Mouse (Mus musculus) bone marrow macrophage, adult 2 months (primary cell): ENCODE data around the gene Mbd4. TPM values are rescaled to one million over a fixed set of nuclear protein-coding genes. Genes with fewer than 3 reads are reported as not detected.

Experiments used
- H3K27ac ChIP-seq: 2 replicates; pipeline ENCODE4 v1.5.1; 2012; ENCODE audit warnings: low read depth, low read length; ENCODE audit not compliant: insufficient read depth
- H3K4me1 ChIP-seq: 2 replicates; pipeline ENCODE4 v1.6.1; 2012; ENCODE audit warnings: low read length; ENCODE audit not compliant: control insufficient read depth, insufficient read depth
- H3K4me3 ChIP-seq: 2 replicates; pipeline ENCODE4 v1.5.1; 2012; ENCODE audit warnings: mild to moderate bottlenecking, low read length, moderate library complexity; ENCODE audit not compliant: insufficient read depth
- CTCF ChIP-seq: IDR thresholded peaks from 2 replicates; pipeline ENCODE4 v1.5.1; 2012; ENCODE audit warnings: low read depth, mild to moderate bottlenecking, low read length, moderate library complexity
- POLR2A ChIP-seq: IDR thresholded peaks from 2 replicates; pipeline ENCODE4 v1.6.1; 2012; ENCODE audit warnings: mild to moderate bottlenecking, low read depth, low read length, borderline replicate concordance
- polyA plus RNA-seq: library from polyadenylated mRNA; stranded (reverse); fragments of >200 nt; gene quantifications from 2 replicates; pipeline ENCODE4 v1.2.4, GENCODE M21; 2012; ENCODE audit not compliant: missing spikeins, insufficient read depth, insufficient read length

Gene Mbd4
- polyA plus RNA-seq = 12.0 and 13.8 TPM in 2 replicates

DNA sequence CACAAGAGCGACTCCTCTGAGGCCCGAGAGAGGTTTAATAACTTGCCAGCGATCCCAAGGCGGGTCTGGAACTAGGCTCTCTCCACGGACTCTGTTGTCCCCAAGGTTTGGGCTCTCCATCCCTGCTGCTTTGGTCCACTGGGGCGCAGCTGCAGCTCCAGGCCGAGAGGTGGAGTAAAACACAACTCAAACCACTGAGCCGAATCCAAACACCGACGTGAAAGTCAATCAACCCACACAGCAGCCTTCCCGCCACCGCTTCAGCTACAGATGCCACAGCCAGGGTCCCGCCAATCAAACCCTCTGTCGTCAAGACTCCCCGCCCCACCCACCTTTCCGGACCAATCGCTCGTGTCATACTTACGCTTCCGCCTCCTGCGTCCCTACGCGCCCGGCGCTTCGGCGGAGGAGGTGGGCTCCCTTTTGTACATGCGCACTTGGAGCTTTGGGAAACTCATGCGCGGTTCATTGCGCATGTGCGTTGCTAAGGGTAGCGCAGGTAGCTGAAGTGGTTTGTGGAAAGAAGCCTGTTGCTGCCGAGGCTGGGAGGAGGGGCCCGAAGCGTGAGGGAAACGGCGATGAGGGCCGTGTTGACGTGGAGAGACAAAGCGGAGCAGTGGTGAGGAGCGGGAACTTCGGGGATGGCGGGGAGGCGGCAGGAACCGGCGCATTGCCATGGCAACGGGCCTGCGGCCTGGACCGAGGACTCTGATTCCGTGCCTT is at the start of gene Mbd4, which contains the start of gene Ift122:
TSS of gene Mbd4 (minus strand) at position 281 of the 723 bp plus-strand sequence.
TSS of gene Ift122 (plus strand) at position 380 of the 723 bp plus-strand sequence.
- H3K4me3 ChIP-seq = peak within 1 kb of the TSS; percentile 76

DNA sequence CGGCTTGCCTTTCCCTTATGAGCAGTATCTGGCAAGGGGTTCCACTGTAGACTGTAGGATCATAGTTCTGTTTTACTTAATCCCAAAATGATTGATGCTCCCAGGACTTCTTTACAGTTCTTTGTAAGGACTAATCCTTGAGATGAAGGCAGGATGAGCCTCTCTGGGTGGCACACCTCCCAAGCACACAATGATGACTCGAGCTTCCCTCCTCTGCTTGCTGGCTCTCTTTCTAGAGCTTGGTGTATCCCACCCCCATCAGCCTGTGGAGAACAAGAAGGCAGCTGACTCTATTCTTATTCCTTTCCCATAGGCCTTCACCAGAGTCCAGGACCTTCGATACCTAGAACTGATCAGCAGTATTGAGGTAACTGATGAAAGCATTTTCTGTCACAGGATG is 49.4 kb upstream of the Mbd4 start:
- H3K27ac ChIP-seq = no peak overlapping the region
- peaks cover 61% of the 10 kb centered on the region for H3K4me1 ChIP-seq
- TF ChIP-seq CTCF (0 out of 2 replicates have a peak, but pooled peaks have one; percentile 2), POLR2A (no peak)
- no peak overlapping the region for H3K4me3 ChIP-seq

More for the DNA sequence above, at the start of gene Mbd4, which contains the start of gene Ift122:
- TF ChIP-seq CTCF (no peak), POLR2A (no peak)
- H3K4me1 ChIP-seq = no peaks in the 10 kb centered on the region; the same call in 1 of the 2 replicates
- H3K27ac ChIP-seq = peak within 1 kb of the TSS; percentile 53

GRCm38 (mm10) chr6:115901489-115901931 is 48.3 kb upstream of the Mbd4 start:
- Histone ChIP-seq H3K27ac (peak overlapping the region; percentile 95), H3K4me1 (peaks cover 63% of the 10 kb centered on the region), H3K4me3 (no peak overlapping the region)
- TF ChIP-seq POLR2A (no peak), CTCF (no peak; the same call in 1 of the 2 replicates)

- TF ChIP-seq CTCF = peak; percentile 72
- TF ChIP-seq POLR2A = no peak
- Histone ChIP-seq H3K27ac (peak overlapping the region; percentile 95), H3K4me3 (no peak overlapping the region), H3K4me1 (peaks cover 64% of the 10 kb centered on the region)
These were observed 47.9 kb upstream of the Mbd4 start for GRCm38 (mm10) chr6:115901062-115901461.

DNA sequence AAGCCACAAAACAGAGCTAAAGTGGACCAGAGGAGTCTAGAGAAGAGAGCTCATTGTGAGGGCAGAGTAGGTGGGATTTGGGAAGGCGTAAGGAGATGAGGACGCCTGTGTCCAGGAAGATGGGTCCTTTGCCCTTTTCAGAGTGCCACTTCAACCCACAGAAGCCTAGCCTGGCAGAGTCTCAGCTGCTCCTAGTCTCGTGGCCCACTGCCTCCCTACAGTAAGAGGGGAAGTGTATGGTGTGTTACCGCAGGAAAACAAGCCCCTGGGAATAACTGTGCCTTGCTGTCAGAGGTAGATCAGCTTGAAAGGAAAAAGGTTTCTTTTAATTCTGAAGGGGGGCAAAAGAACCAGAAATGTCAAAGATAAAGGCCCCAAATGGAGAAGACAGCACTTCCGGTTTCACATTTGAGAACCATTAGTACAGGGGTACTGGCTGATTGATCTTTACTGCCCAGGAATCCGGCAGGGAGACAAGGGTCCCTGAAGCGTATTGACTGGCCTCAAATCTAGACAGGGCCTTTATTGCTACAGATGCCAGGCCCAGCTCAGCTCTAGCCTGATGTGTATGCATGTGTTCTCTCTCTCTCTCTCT is 44.9 kb upstream of the Mbd4 start:
- no peak overlapping the region for H3K4me3 ChIP-seq
- TF ChIP-seq CTCF (no peak), POLR2A (no peak)
- H3K27ac ChIP-seq = peak overlapping the region; percentile 27; the same call in 1 of the 2 replicates
- H3K4me1 ChIP-seq = peaks cover 50% of the 10 kb centered on the region

GRCm38 (mm10) chr6:115897117-115897516 is 43.9 kb upstream of the Mbd4 start:
- H3K27ac ChIP-seq = peak overlapping the region; percentile 56
- no peak overlapping the region for H3K4me3 ChIP-seq
- TF ChIP-seq CTCF = no peak
- TF ChIP-seq POLR2A = no peak
- peaks cover 42% of the 10 kb centered on the region for H3K4me1 ChIP-seq

DNA sequence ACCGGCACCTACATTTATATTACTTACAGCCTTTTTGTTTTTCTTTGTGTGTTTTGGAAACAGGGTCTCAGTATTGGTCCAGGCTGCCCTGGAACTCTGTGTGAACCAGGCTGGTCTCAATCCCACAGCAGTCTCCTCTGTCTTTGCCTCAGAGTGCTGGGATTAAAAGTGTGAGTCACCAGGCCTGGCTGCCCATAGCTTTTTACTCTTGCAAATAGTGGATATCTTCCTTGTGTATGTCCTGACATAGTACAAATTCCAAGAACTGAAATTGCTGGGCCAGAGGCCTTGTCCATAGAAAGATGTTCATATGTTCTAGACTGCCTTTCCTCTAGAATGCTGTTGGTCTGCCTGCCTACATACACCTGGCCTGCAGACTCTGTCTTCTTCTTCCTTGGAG is 43.2 kb upstream of the Mbd4 start:
- Histone ChIP-seq H3K4me1 (peaks cover 34% of the 10 kb centered on the region), H3K27ac (peak overlapping the region; percentile 56; the same call in 1 of the 2 replicates), H3K4me3 (no peak overlapping the region)
- TF ChIP-seq POLR2A (no peak), CTCF (no peak)

DNA sequence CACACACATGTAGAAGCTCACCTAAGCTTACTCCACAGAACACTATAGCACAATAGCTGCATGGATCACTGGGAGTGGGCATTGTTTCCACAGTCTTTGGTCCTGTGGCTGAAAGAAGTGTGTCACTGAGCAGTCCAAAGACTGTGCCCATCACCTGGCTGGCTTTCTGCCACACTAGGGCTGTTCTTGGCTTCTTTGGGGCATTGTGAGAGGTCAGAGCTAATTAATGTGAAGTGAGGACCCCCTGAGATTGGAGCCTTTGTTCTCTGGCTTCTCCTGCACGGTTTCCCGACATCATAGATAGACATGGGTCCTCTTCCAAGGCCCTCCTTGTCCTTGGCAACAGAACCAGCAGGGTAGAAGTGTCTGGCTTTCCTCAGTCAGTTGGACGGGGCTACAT is 39.2 kb upstream of the Mbd4 start:
- Histone ChIP-seq H3K4me1 (peaks cover 16% of the 10 kb centered on the region), H3K4me3 (no peak overlapping the region), H3K27ac (no peak overlapping the region)
- no peak for TF ChIP-seq CTCF

GRCm38 (mm10) chr6:115891497-115892061 is 38.4 kb upstream of the Mbd4 start:
- Histone ChIP-seq H3K4me1 (peaks cover 13% of the 10 kb centered on the region), H3K4me3 (no peak overlapping the region), H3K27ac (no peak overlapping the region)
- no peak for TF ChIP-seq CTCF
- no peak for TF ChIP-seq POLR2A

- no peak overlapping the region for H3K27ac ChIP-seq
These were observed 37.9 kb upstream of the Mbd4 start for GRCm38 (mm10) chr6:115891061-115891460.

More at GRCm38 (mm10) chr6:115891061-115891460, 37.9 kb upstream of the Mbd4 start:
- peaks cover 10% of the 10 kb centered on the region for H3K4me1 ChIP-seq
- TF ChIP-seq POLR2A = no peak
- TF ChIP-seq CTCF = no peak
- no peak overlapping the region for H3K4me3 ChIP-seq
